Mouse (Mus musculus) subcutaneous adipose tissue, adult 2 months (tissue): ENCODE measurements around the gene Mbnl1. TPM values are rescaled to one million over a fixed set of nuclear protein-coding genes. Genes with fewer than 3 reads are reported as not detected.

Experiments
- polyA plus RNA-seq: library from polyadenylated mRNA; depleted of rRNA; stranded (reverse); fragments of >200 nt; gene quantifications from 2 replicates; pipeline ENCODE4 v1.2.3, GENCODE M21; 2012; ENCODE audit warnings: low replicate concordance; rRNA removed

Mbnl1 gene
- polyA plus RNA-seq: 113 and 114 TPM in 2 replicates

GRCm38 (mm10) chr3:60472681-60473177 is at the start of gene Mbnl1:
Gene Mbnl1, plus strand, starts transcription at chr3:60472830.

